Mouse (Mus musculus) right cerebral cortex, postnatal 25 days (tissue): ENCODE data around the gene Mctp2.

Experiments used
- DNase-seq: peaks from one replicate; pipeline ENCODE4 v3.0.0; 2022

The Mctp2 gene

GRCm38 (mm10) chr7:72165726-72166701, 140.4 kb downstream of the Mctp2 start:
- DNase-seq, result no peak

GRCm38 (mm10) chr7:72162256-72162655, 144.2 kb downstream of the Mctp2 start:
- DNase-seq, result no peak

GRCm38 (mm10) chr7:72159513-72160063, 146.8 kb downstream of the Mctp2 start:
- no peak for DNase-seq

GRCm38 (mm10) chr7:72150799-72151708, 155.4 kb downstream of the Mctp2 start:
- DNase-seq, result no peak

- DNase-seq, result peak; percentile 15
Measured at GRCm38 (mm10) chr7:72149073-72149472, 157.3 kb downstream of the Mctp2 start.

GRCm38 (mm10) chr7:72146849-72147248, 159.6 kb downstream of the Mctp2 start:
- no peak for DNase-seq

- no peak for DNase-seq
Measured at GRCm38 (mm10) chr7:72145726-72146520, 160.5 kb downstream of the Mctp2 start.

GRCm38 (mm10) chr7:72138701-72139100, 167.7 kb downstream of the Mctp2 start:
- no peak for DNase-seq

- DNase-seq, result no peak
Measured at GRCm38 (mm10) chr7:72120986-72121385, 185.4 kb downstream of the Mctp2 start.

- no peak for DNase-seq
Measured at GRCm38 (mm10) chr7:72119713-72120112, 186.7 kb downstream of the Mctp2 start.

- DNase-seq, result no peak
Measured at GRCm38 (mm10) chr7:72117376-72118077, 188.9 kb downstream of the Mctp2 start.

- DNase-seq, result no peak
Measured at GRCm38 (mm10) chr7:72115073-72115472, 191.3 kb downstream of the Mctp2 start.

GRCm38 (mm10) chr7:72110578-72110977, 195.8 kb downstream of the Mctp2 start:
- no peak for DNase-seq

- no peak for DNase-seq
Measured at GRCm38 (mm10) chr7:72108639-72109399, 197.6 kb downstream of the Mctp2 start.

GRCm38 (mm10) chr7:72104170-72104569, 202.2 kb downstream of the Mctp2 start:
- no peak for DNase-seq

- no peak for DNase-seq
Measured at GRCm38 (mm10) chr7:72103654-72104053, 202.8 kb downstream of the Mctp2 start.

- DNase-seq, result no peak
Measured at GRCm38 (mm10) chr7:72100683-72101082, 205.7 kb downstream of the Mctp2 start.

GRCm38 (mm10) chr7:72098603-72099002, 207.8 kb downstream of the Mctp2 start:
- no peak for DNase-seq

- no peak for DNase-seq
Measured at GRCm38 (mm10) chr7:72096973-72097372, 209.4 kb downstream of the Mctp2 start.

GRCm38 (mm10) chr7:72096433-72096832, 210.0 kb downstream of the Mctp2 start:
- no peak for DNase-seq
